Mouse (Mus musculus): Measurements from ENCODE around the gene Socs2.

- TF ChIP-seq CTCF (IDR thresholded peaks at IDR 0.05; ENCODE audit: insufficient read depth, low read length) (no peak), POLR2A (IDR thresholded peaks at IDR 0.05; ENCODE audit: borderline replicate concordance, extremely low read depth, low read depth, low read length) (no peak)
Measured at GRCm38 (mm10) chr10:95422681-95423080, 5.7 kb upstream of the Socs2 start.

Data from lung, adult 2 months (tissue).